Mouse (Mus musculus): ENCODE results near the gene Olfr412. TPM values are rescaled to one million over a fixed set of nuclear protein-coding genes. Genes with fewer than 3 reads are reported as not detected.

Olfr412 gene
- polyA plus RNA-seq, 1 experiment from 2014 or later: not detected

- no peaks in the 10 kb centered on the region for H3K9me3 ChIP-seq (ENCODE audit: control insufficient read depth, low read length)
- peaks cover 9% of the 10 kb centered on the region for H3K36me3 ChIP-seq (ENCODE audit: control insufficient read depth, insufficient read depth, low read length)
- 0 out of 2 replicates have a peak overlapping the region, but pooled peaks have one; percentile 11 for H3K9ac ChIP-seq (ENCODE audit: low read depth, low read length)
- ATAC-seq: peak; percentile 32; the same call in 1 of the 2 replicates
- no peak overlapping the region for H3K4me2 ChIP-seq (ENCODE audit: low read length)
- no peak overlapping the region for H3K4me3 ChIP-seq (ENCODE audit: low read length)
- peaks cover 17% of the 10 kb centered on the region for H3K4me1 ChIP-seq (ENCODE audit: control insufficient read depth, insufficient read depth, low read depth, low read length)
- H3K27ac ChIP-seq (ENCODE audit: low read depth, low read length): peak overlapping the region; percentile 81
- WGBS: 47% methylated on average over 5 of the region's 5 CpGs
- no peaks in the 10 kb centered on the region for H3K27me3 ChIP-seq (replicated peaks; ENCODE audit: control insufficient read depth, insufficient read depth, low read length)
Measured at GRCm38 (mm10) chr11:74409447-74409754, 47.5 kb downstream of the Olfr412 start.

GRCm38 (mm10) chr11:74409757-74410174, 47.9 kb downstream of the Olfr412 start:
- Histone ChIP-seq H3K4me2 (ENCODE audit: low read length) (no peak overlapping the region), H3K9ac (ENCODE audit: low read depth, low read length) (0 out of 2 replicates have a peak overlapping the region, but pooled peaks have one; percentile 11), H3K9me3 (ENCODE audit: control insufficient read depth, low read length) (no peaks in the 10 kb centered on the region), H3K27ac (ENCODE audit: low read depth, low read length) (peak overlapping the region; percentile 81), H3K36me3 (ENCODE audit: control insufficient read depth, insufficient read depth, low read length) (peaks cover 9% of the 10 kb centered on the region), H3K4me3 (ENCODE audit: low read length) (no peak overlapping the region), H3K4me1 (ENCODE audit: control insufficient read depth, insufficient read depth, low read depth, low read length) (peaks cover 17% of the 10 kb centered on the region), H3K27me3 (replicated peaks; ENCODE audit: control insufficient read depth, insufficient read depth, low read length) (no peaks in the 10 kb centered on the region)
- WGBS: 40% methylated on average over 4 of the region's 4 CpGs
- ATAC-seq: peak; percentile 66

- H3K4me1 ChIP-seq (ENCODE audit: control insufficient read depth, insufficient read depth, low read depth, low read length): peaks cover 17% of the 10 kb centered on the region
- H3K9me3 ChIP-seq (ENCODE audit: control insufficient read depth, low read length): no peaks in the 10 kb centered on the region
- no peaks in the 10 kb centered on the region for H3K27me3 ChIP-seq (replicated peaks; ENCODE audit: control insufficient read depth, insufficient read depth, low read length)
- H3K27ac ChIP-seq (ENCODE audit: low read depth, low read length): no peak overlapping the region
- WGBS: 76% methylated on average over 3 of the region's 3 CpGs
- no peak overlapping the region for H3K4me2 ChIP-seq (ENCODE audit: low read length)
- H3K4me3 ChIP-seq (ENCODE audit: low read length): no peak overlapping the region
- H3K36me3 ChIP-seq (ENCODE audit: control insufficient read depth, insufficient read depth, low read length): peaks cover under 1% of the 10 kb centered on the region; the same call in 1 of the 2 replicates
- no peak for ATAC-seq
- H3K9ac ChIP-seq (ENCODE audit: low read depth, low read length): no peak overlapping the region
Measured at GRCm38 (mm10) chr11:74411943-74412342, 50.1 kb downstream of the Olfr412 start.

DNA sequence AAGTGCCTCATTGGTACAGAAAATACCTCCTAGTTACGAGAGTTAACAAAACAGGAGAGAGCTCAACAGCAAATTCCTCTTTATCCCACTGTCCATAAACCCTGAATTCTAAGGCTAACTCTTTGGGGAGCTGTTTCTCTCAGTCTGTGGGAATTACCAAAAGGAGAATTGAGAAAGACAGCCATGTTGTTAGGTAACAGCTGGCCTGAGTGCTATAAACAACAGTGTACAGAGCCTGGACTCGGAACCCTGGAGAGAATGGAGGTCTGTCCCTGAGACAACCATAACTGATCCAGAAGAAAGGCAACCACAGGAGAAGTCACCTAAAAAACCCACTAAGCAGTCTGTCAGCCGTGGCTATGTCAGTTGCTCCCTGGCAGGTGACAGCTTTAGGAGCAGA, 50.6 kb downstream of the Olfr412 start:
- 72% methylated on average over 3 of the region's 3 CpGs for WGBS
- H3K9ac ChIP-seq (ENCODE audit: low read depth, low read length): no peak overlapping the region
- peaks cover 17% of the 10 kb centered on the region for H3K4me1 ChIP-seq (ENCODE audit: control insufficient read depth, insufficient read depth, low read depth, low read length)
- no peak overlapping the region for H3K27ac ChIP-seq (ENCODE audit: low read depth, low read length)
- H3K27me3 ChIP-seq (replicated peaks; ENCODE audit: control insufficient read depth, insufficient read depth, low read length): no peaks in the 10 kb centered on the region
- no peak for ATAC-seq
- no peaks in the 10 kb centered on the region for H3K36me3 ChIP-seq (ENCODE audit: control insufficient read depth, insufficient read depth, low read length)
- no peaks in the 10 kb centered on the region for H3K9me3 ChIP-seq (ENCODE audit: control insufficient read depth, low read length)
- H3K4me3 ChIP-seq (ENCODE audit: low read length): no peak overlapping the region
- H3K4me2 ChIP-seq (ENCODE audit: low read length): no peak overlapping the region

GRCm38 (mm10) chr11:74413449-74413972, 51.6 kb downstream of the Olfr412 start:
- H3K4me1 ChIP-seq (ENCODE audit: control insufficient read depth, insufficient read depth, low read depth, low read length): peaks cover 17% of the 10 kb centered on the region
- no peak overlapping the region for H3K4me2 ChIP-seq (ENCODE audit: low read length)
- no peaks in the 10 kb centered on the region for H3K9me3 ChIP-seq (ENCODE audit: control insufficient read depth, low read length)
- 62% methylated on average over 3 of the region's 3 CpGs for WGBS
- ATAC-seq: no peak
- no peak overlapping the region for H3K4me3 ChIP-seq (ENCODE audit: low read length)
- no peaks in the 10 kb centered on the region for H3K36me3 ChIP-seq (ENCODE audit: control insufficient read depth, insufficient read depth, low read length)
- no peak overlapping the region for H3K27ac ChIP-seq (ENCODE audit: low read depth, low read length)
- no peaks in the 10 kb centered on the region for H3K27me3 ChIP-seq (replicated peaks; ENCODE audit: control insufficient read depth, insufficient read depth, low read length)
- no peak overlapping the region for H3K9ac ChIP-seq (ENCODE audit: low read depth, low read length)

DNA sequence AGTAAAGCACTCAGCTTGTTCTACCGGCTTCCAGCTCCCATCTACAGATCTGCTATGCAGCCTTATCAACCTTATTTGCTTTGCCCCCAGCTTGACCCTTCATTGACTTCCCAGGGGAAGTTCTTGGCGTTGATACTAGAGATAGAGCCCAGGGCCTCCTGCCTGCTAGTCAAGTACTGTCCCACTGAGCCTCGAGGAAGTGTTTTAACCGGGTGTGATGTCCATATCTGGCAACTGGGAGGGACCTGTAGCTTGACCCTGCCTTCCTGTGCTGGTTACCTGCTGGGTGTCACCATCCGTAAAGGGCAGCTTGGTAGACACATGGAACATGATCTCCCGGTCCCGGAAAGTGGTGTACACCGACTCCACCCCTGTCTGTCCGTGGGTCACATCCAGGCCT, 52.2 kb downstream of the Olfr412 start:
- Histone ChIP-seq H3K4me3 (ENCODE audit: low read length) (no peak overlapping the region), H3K9ac (ENCODE audit: low read depth, low read length) (no peak overlapping the region), H3K4me1 (ENCODE audit: control insufficient read depth, insufficient read depth, low read depth, low read length) (peaks cover 12% of the 10 kb centered on the region), H3K36me3 (ENCODE audit: control insufficient read depth, insufficient read depth, low read length) (no peaks in the 10 kb centered on the region), H3K4me2 (ENCODE audit: low read length) (no peak overlapping the region), H3K9me3 (ENCODE audit: control insufficient read depth, low read length) (no peaks in the 10 kb centered on the region), H3K27me3 (replicated peaks; ENCODE audit: control insufficient read depth, insufficient read depth, low read length) (no peaks in the 10 kb centered on the region), H3K27ac (ENCODE audit: low read depth, low read length) (no peak overlapping the region)
- no peak for ATAC-seq
- WGBS: 89% methylated on average over 9 of the region's 9 CpGs

DNA sequence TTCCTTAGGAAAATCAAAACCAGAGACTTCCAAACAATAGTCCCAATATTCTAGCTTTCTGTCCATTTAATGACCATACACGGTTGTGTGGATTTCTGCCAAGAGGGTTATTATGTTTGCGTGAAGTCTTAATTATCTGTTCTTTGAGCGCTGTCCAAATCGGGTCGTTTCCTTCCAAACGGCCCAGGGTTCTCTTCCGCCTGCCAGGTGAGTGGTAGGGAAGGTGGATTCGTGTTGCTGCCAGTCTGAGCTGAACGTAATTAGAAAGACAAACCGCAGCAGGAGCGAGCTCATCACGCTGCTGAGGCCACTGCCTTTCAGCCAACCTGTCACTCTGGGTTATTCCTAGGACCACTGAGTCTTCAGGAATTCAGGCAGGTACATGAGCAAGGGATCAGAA, 53.9 kb downstream of the Olfr412 start:
- H3K4me2 ChIP-seq (ENCODE audit: low read length): no peak overlapping the region
- no peak overlapping the region for H3K9ac ChIP-seq (ENCODE audit: low read depth, low read length)
- no peaks in the 10 kb centered on the region for H3K27me3 ChIP-seq (replicated peaks; ENCODE audit: control insufficient read depth, insufficient read depth, low read length)
- no peaks in the 10 kb centered on the region; the same call in none of the 2 replicates for H3K4me1 ChIP-seq (ENCODE audit: control insufficient read depth, insufficient read depth, low read depth, low read length)
- no peak overlapping the region for H3K4me3 ChIP-seq (ENCODE audit: low read length)
- peak; percentile 38; the same call in 1 of the 2 replicates for ATAC-seq
- H3K36me3 ChIP-seq (ENCODE audit: control insufficient read depth, insufficient read depth, low read length): no peaks in the 10 kb centered on the region
- H3K9me3 ChIP-seq (ENCODE audit: control insufficient read depth, low read length): no peaks in the 10 kb centered on the region
- H3K27ac ChIP-seq (ENCODE audit: low read depth, low read length): 0 out of 2 replicates have a peak overlapping the region, but pooled peaks have one; percentile 11
- 55% methylated on average over 12 of the region's 12 CpGs for WGBS

Other genes starting within 250 kb of the Olfr412 start
- not detected in 2 replicates for gene Olfr401, start 248.4 kb upstream of the Olfr412 start, polyA plus RNA-seq (2015; fragmentation: Nextera tagmentation; extraction: Ambion mirVana)
- not detected in 2 replicates for gene Olfr402, start 208.5 kb upstream of the Olfr412 start, polyA plus RNA-seq (2015; fragmentation: Nextera tagmentation; extraction: Ambion mirVana)
- gene Olfr403, start 175.8 kb upstream of the Olfr412 start, polyA plus RNA-seq (2015; fragmentation: Nextera tagmentation; extraction: Ambion mirVana): not detected in 2 replicates
- not detected in 2 replicates for gene Olfr43, start 150.7 kb upstream of the Olfr412 start, polyA plus RNA-seq (2015; fragmentation: Nextera tagmentation; extraction: Ambion mirVana)
- gene Olfr406, start 102.3 kb upstream of the Olfr412 start, polyA plus RNA-seq (2015; fragmentation: Nextera tagmentation; extraction: Ambion mirVana): not detected in 2 replicates
- not detected in 2 replicates for gene Olfr59, start 78.3 kb upstream of the Olfr412 start, polyA plus RNA-seq (2015; fragmentation: Nextera tagmentation; extraction: Ambion mirVana)
- not detected in 2 replicates for gene Olfr410, start 24.0 kb upstream of the Olfr412 start, polyA plus RNA-seq (2015; fragmentation: Nextera tagmentation; extraction: Ambion mirVana)
- gene Olfr411, start 9.4 kb upstream of the Olfr412 start, polyA plus RNA-seq (2015; fragmentation: Nextera tagmentation; extraction: Ambion mirVana): not detected in 2 replicates
- gene Rap1gap2, start 248.8 kb downstream of the Olfr412 start, polyA plus RNA-seq (2015; fragmentation: Nextera tagmentation; extraction: Ambion mirVana): 13.7 and 15.0 TPM in 2 replicates

Data from hindbrain, embryonic 16.5 days (tissue).